In genomic region chr17:17425906-17426305, GRCm38 (mm10) we compare ENCODE assay signal across 24 mouse cellular contexts. TPM values are rescaled to one million over a fixed set of nuclear protein-coding genes. Genes with fewer than 3 reads are reported as not detected.
A peak's percentile ranks its signal among the peaks of the same experiment; 100 is the strongest.
DNase-seq lines count a peak whose midpoint lies in the region; ATAC-seq and TF ChIP-seq lines count a peak whose summit lies in the region.
"Had no signal": no experiment of that assay in that cellular context is flagged by ENCODE, and none has a peak within 500 bp of the region (broad histone marks: within the 10 kb centered on the region; RNA-seq: fewer than 3 reads in every experiment).

No protein-coding gene starts in this region.

- no peak overlapping the region for H3K9ac ChIP-seq in stomach, embryonic 15.5 days
- no peak overlapping the region for H3K9ac ChIP-seq in stomach, postnatal 0 days (ENCODE audit: low read length)
- no peak overlapping the region for H3K9ac ChIP-seq in limb, embryonic 11.5 days (ENCODE audit: low read length)
- H3K9ac ChIP-seq: forebrain, embryonic 13.5 days; heart, embryonic 15.5 days; hindbrain, embryonic 12.5 days had no signal

- no peak overlapping the region for H3K27ac ChIP-seq in stomach, embryonic 15.5 days
- H3K27ac ChIP-seq in stomach, postnatal 0 days (replicated peaks): no peak overlapping the region
- H3K27ac ChIP-seq in limb, embryonic 11.5 days (replicated peaks; ENCODE audit: low read depth, low read length): no peak overlapping the region
- H3K27ac ChIP-seq: forebrain, embryonic 13.5 days; heart, adult 2 months; heart, embryonic 15.5 days; hindbrain, embryonic 12.5 days had no signal

- WGBS in stomach, embryonic 15.5 days: 33% methylated on average over 3 of the region's 3 CpGs
- 23% methylated on average over 3 of the region's 3 CpGs for WGBS in stomach, postnatal 0 days
- WGBS in limb, embryonic 11.5 days: 15% methylated on average over 3 of the region's 3 CpGs

- H3K4me1 ChIP-seq in stomach, embryonic 15.5 days: no peaks in the 10 kb centered on the region
- H3K4me1 ChIP-seq in stomach, postnatal 0 days (replicated peaks; ENCODE audit: control insufficient read depth, insufficient read depth): no peaks in the 10 kb centered on the region
- H3K4me1 ChIP-seq in limb, embryonic 11.5 days (ENCODE audit: control insufficient read depth, insufficient read depth, low read length): 0 out of 2 replicates have a peak, but pooled peaks cover 3% of the 10 kb centered on the region
- H3K4me1 ChIP-seq: heart, embryonic 15.5 days had no signal

- peak; percentile 47 for DNase-seq in embryo, embryonic 10.5 days (ENCODE audit: low spot score)
- DNase-seq in embryo, embryonic 11 days: no peak
- DNase-seq in stomach, postnatal 0 days (ENCODE audit: low spot score): no peak
- no peak for DNase-seq in limb, embryonic 11.5 days (ENCODE audit: low spot score)
- no peak for DNase-seq in heart, adult 18-20 months
- DNase-seq: adrenal gland, postnatal 10 days; B cell, adult 2 months; cerebellum, adult 11 months; cerebellum, adult 8-10 months; cerebellum, postnatal 14 days; gastrocnemius, postnatal 36 days; heart, adult 2 months; heart, postnatal 36 days; kidney, adult 11 months had no signal

- peak; percentile 27; the same call in 1 of the 2 replicates for ATAC-seq in stomach, embryonic 15.5 days (ENCODE audit: insufficient read depth, low FRiP score, low read depth)
- no peak for ATAC-seq in stomach, postnatal 0 days (ENCODE audit: low FRiP score, low TSS enrichment)
- peak; percentile 71; the same call in 1 of the 2 replicates for ATAC-seq in limb, embryonic 11.5 days (ENCODE audit: insufficient number of reproducible peaks, low FRiP score, low TSS enrichment, low read depth)
- no peak for ATAC-seq in erythroid progenitor cell, adult 5-6 weeks (replicated peaks; ENCODE audit: low FRiP score, poor library complexity, severe bottlenecking)
- ATAC-seq: CD4-positive, CD25-positive, alpha-beta regulatory T cell, adult 4 months; hindbrain, embryonic 16.5 days had no signal

- H3K36me3 ChIP-seq in stomach, embryonic 15.5 days: no peaks in the 10 kb centered on the region
- H3K36me3 ChIP-seq in stomach, postnatal 0 days (ENCODE audit: control insufficient read depth, insufficient read depth, low read length): no peaks in the 10 kb centered on the region
- H3K36me3 ChIP-seq in limb, embryonic 11.5 days (ENCODE audit: control insufficient read depth, insufficient read depth, low read length): peaks cover 2% of the 10 kb centered on the region; the same call in 1 of the 2 replicates
- H3K36me3 ChIP-seq: G1E; heart, embryonic 15.5 days; hindbrain, embryonic 12.5 days had no signal

- no peak overlapping the region for H3K4me3 ChIP-seq in stomach, embryonic 15.5 days (replicated peaks)
- no peak overlapping the region for H3K4me3 ChIP-seq in stomach, postnatal 0 days (ENCODE audit: low read depth, low read length)
- H3K4me3 ChIP-seq in limb, embryonic 11.5 days (ENCODE audit: low read depth, low read length): no peak overlapping the region
- H3K4me3 ChIP-seq: forebrain, embryonic 13.5 days; heart, adult 2 months; heart, embryonic 15.5 days; hindbrain, embryonic 12.5 days had no signal

- no peak overlapping the region for H3K4me2 ChIP-seq in stomach, embryonic 15.5 days
- H3K4me2 ChIP-seq in stomach, postnatal 0 days (replicated peaks; ENCODE audit: low read depth): no peak overlapping the region
- no peak overlapping the region for H3K4me2 ChIP-seq in limb, embryonic 11.5 days (ENCODE audit: low read depth, severe bottlenecking)
- H3K4me2 ChIP-seq: forebrain, embryonic 13.5 days; heart, embryonic 11.5 days; heart, embryonic 15.5 days; hindbrain, embryonic 12.5 days had no signal

- TF ChIP-seq EP300 in stomach, postnatal 0 days (optimal IDR thresholded peaks at IDR 0.05): no peak

- no peaks in the 10 kb centered on the region for H3K27me3 ChIP-seq in stomach, embryonic 15.5 days (replicated peaks)
- H3K27me3 ChIP-seq in stomach, postnatal 0 days (ENCODE audit: control insufficient read depth, insufficient read depth, low read length): no peaks in the 10 kb centered on the region
- H3K27me3 ChIP-seq in limb, embryonic 11.5 days (ENCODE audit: control insufficient read depth, insufficient read depth, low read length): no peaks in the 10 kb centered on the region
- H3K27me3 ChIP-seq: forebrain, embryonic 13.5 days; heart, embryonic 15.5 days; hindbrain, embryonic 12.5 days had no signal

- TF ChIP-seq CTCF in stomach, postnatal 0 days (IDR thresholded peaks at IDR 0.05; ENCODE audit: low read depth): no peak

- H3K9me3 ChIP-seq in stomach, embryonic 15.5 days: no peaks in the 10 kb centered on the region
- no peaks in the 10 kb centered on the region for H3K9me3 ChIP-seq in stomach, postnatal 0 days (ENCODE audit: control insufficient read depth, low read length)
- H3K9me3 ChIP-seq in limb, embryonic 11.5 days (ENCODE audit: control insufficient read depth, low read length): no peaks in the 10 kb centered on the region
- H3K9me3 ChIP-seq: forebrain, embryonic 13.5 days; G1E; heart, embryonic 15.5 days; hindbrain, embryonic 12.5 days had no signal

RNA-seq across cellular contexts. Expression of gene Lix1, which starts 23.4 kb away (rescaled TPM):
- 5.1 and 5.4 TPM in 2 replicates for polyA plus RNA-seq in stomach, embryonic 15.5 days (2015; fragmentation: Nextera tagmentation; extraction: Ambion mirVana)
- 4.8 and 5.3 TPM in 2 replicates for polyA plus RNA-seq in stomach, postnatal 0 days (2015; fragmentation: Nextera tagmentation; extraction: Ambion mirVana)
- polyA plus RNA-seq in limb, embryonic 11.5 days (2014; fragmentation: Nextera tagmentation; extraction: Ambion mirVana): 98.9 and 104 TPM in 2 replicates
- total RNA-seq in erythroid progenitor cell, adult 5-6 weeks (2015; ENCODE audit: low replicate concordance): not detected in 2 replicates
- total RNA-seq in erythroid progenitor cell, adult 5-6 weeks (2017; ENCODE audit: low replicate concordance): not detected in 2 replicates
- 1 to 10 TPM; 6.8 to 6.9 TPM for total RNA-seq in heart, adult 18-20 months (2021)
- total RNA-seq: common myeloid progenitor, adult 5-6 weeks had no signal
- polyA plus RNA-seq: G1E had no signal

RNA-seq across cellular contexts. Expression of gene Riok2, which starts 51.8 kb away (rescaled TPM):
- polyA plus RNA-seq in stomach, embryonic 15.5 days (2015; fragmentation: Nextera tagmentation; extraction: Ambion mirVana): 24.1 and 27.6 TPM in 2 replicates
- 13.9 and 14.9 TPM in 2 replicates for polyA plus RNA-seq in stomach, postnatal 0 days (2015; fragmentation: Nextera tagmentation; extraction: Ambion mirVana)
- polyA plus RNA-seq in limb, embryonic 11.5 days (2014; fragmentation: Nextera tagmentation; extraction: Ambion mirVana): 33.7 and 33.9 TPM in 2 replicates
- 1.7 and 8.6 TPM in 2 replicates for total RNA-seq in erythroid progenitor cell, adult 5-6 weeks (2015; ENCODE audit: low replicate concordance)
- 10.8 and 13.2 TPM in 2 replicates for total RNA-seq in erythroid progenitor cell, adult 5-6 weeks (2017; ENCODE audit: low replicate concordance)
- 10 to 100 TPM; 16.2 to 16.5 TPM for total RNA-seq in heart, adult 18-20 months (2021)

Comparison
In these comparisons a context has a peak if more than half of its experiments do, and no peak if none do; other contexts are left out.
1. ATAC-seq: peak in stomach, embryonic 15.5 days (single experiment) and limb, embryonic 11.5 days (single experiment); none in stomach, postnatal 0 days (single experiment) and erythroid progenitor cell, adult 5-6 weeks (single experiment).
2. RNA of gene Lix1, which starts 23.4 kb away (polyA plus RNA-seq): 98.9 to 104 TPM in limb, embryonic 11.5 days; 5.1 to 5.4 TPM in stomach, embryonic 15.5 days and 4.8 to 5.3 TPM in stomach, postnatal 0 days; every median in the first group is over 10 times any median in the second.